Mouse (Mus musculus): ENCODE results near the gene Msl3. TPM values are rescaled to one million over a fixed set of nuclear protein-coding genes. Genes with fewer than 3 reads are reported as not detected.

The Msl3 gene
- polyA plus RNA-seq (2015; fragmentation: Nextera tagmentation; extraction: Ambion mirVana), result 14.1 and 15.4 TPM in 2 replicates

GRCm38 (mm10) chrX:168673525-168674406, at the start of gene Msl3:
Msl3 (minus strand) TSS chrX:168673898.

Other genes starting within 250 kb of the Msl3 start
- 2.0 and 2.1 TPM in 2 replicates for gene Frmpd4, start 96.7 kb downstream of the Msl3 start, polyA plus RNA-seq (2015; fragmentation: Nextera tagmentation; extraction: Ambion mirVana)
- 4.7 and 5.0 TPM in 2 replicates for gene Arhgap6, start 121.2 kb upstream of the Msl3 start, polyA plus RNA-seq (2015; fragmentation: Nextera tagmentation; extraction: Ambion mirVana)